Mouse (Mus musculus) MEL (cell line): ENCODE data around the gene Plcg2.

ENCODE experiments used
- BHLHE40 ChIP-seq: IDR thresholded peaks from 2 replicates; pipeline ENCODE4 v1.6.1; 2012; ENCODE audit warnings: low read depth, mild to moderate bottlenecking, inconsistent platforms, low read length, improper control_type of control experiment, borderline replicate concordance
- CTCF ChIP-seq, 3 experiments: IDR thresholded peaks in 2 of 3; conservative IDR thresholded peaks in 1 of 3; 2 replicates each; pipeline ENCODE4 v1.5.1; 2011 to 2012; ENCODE audit warnings: low read length in 3 of 3, low read depth in 2 of 3, mild to moderate bottlenecking in 2 of 3, improper control_type of control experiment in 1 of 3, inconsistent platforms in 1 of 3, mixed read lengths in 1 of 3, moderate library complexity in 1 of 3; ENCODE audit not compliant: control insufficient read depth in 1 of 3, insufficient read depth in 1 of 3, poor library complexity in 1 of 3, severe bottlenecking in 1 of 3
- EP300 ChIP-seq, 2 experiments: IDR thresholded peaks; 2 replicates each; pipeline ENCODE4 v1.6.1; 2011; ENCODE audit warnings: improper control_type of control experiment in 2 of 2, low read length in 2 of 2, low read depth in 1 of 2, mild to moderate bottlenecking in 1 of 2
- KAT2A ChIP-seq: conservative IDR thresholded peaks from 2 replicates; pipeline ENCODE4 v1.6.1; 2012; ENCODE audit warnings: low read depth, low read length, improper control_type of control experiment, inconsistent platforms
- POLR2A ChIP-seq, 2 experiments: IDR thresholded peaks; 2 replicates each; pipeline ENCODE4 v1.6.1; 2011 to 2012; ENCODE audit warnings: low read length in 2 of 2, mild to moderate bottlenecking in 2 of 2, control low read depth in 1 of 2, improper control_type of control experiment in 1 of 2, low read depth in 1 of 2, moderate library complexity in 1 of 2; ENCODE audit not compliant: control insufficient read depth in 1 of 2, insufficient read depth in 1 of 2, poor library complexity in 1 of 2
- RAD21 ChIP-seq: IDR thresholded peaks from 2 replicates; pipeline ENCODE4 v1.6.1; 2011; ENCODE audit warnings: mild to moderate bottlenecking, low read depth, low read length, improper control_type of control experiment
- TBP ChIP-seq: IDR thresholded peaks from 2 replicates; pipeline ENCODE4 v1.8.0; 2011; ENCODE audit warnings: low read depth, low read length, improper control_type of control experiment
- USF1 ChIP-seq: IDR thresholded peaks from 2 replicates; pipeline ENCODE4 v1.6.1; 2014; ENCODE audit warnings: low read depth, mild to moderate bottlenecking, inconsistent platforms, low read length, improper control_type of control experiment, moderate library complexity

DNA sequence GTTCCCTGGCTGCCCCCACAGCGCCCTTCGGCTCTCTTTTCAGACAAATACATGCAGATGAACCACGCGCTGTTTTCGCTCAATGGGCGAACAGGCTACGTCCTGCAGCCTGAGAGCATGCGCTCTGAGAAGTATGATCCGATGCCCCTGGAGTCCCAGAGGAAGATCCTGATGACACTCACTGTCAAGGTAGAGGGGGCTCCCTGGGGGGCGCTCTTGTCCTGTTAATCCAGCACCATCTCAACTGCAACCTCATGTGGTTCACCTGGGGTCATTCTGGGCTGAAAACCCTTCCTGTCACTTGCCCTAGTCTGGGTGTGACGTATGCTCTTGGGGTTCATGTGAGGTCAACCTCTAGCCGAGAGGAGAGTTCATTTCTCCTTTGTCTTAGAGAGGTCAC is 114.8 kb downstream of the Plcg2 start:
- TF ChIP-seq POLR2A (IDR thresholded peaks at IDR 0.05; ENCODE audit: control insufficient read depth in 1 of 2, insufficient read depth in 1 of 2, low read depth in 1 of 2, low read length in 2 of 2, poor library complexity in 1 of 2) (no peak), BHLHE40 (no peak), TBP (no peak), EP300 (IDR thresholded peaks at IDR 0.05; ENCODE audit: low read depth in 1 of 2, low read length in 2 of 2) (no peak), KAT2A (no peak), RAD21 (no peak), CTCF (IDR thresholded peaks at IDR 0.05 in 2 of 3, conservative IDR thresholded peaks at IDR 0.05 in 1 of 3; ENCODE audit: control insufficient read depth in 1 of 3, insufficient read depth in 1 of 3, low read depth in 2 of 3, low read length in 3 of 3, poor library complexity in 1 of 3, severe bottlenecking in 1 of 3) (no peak), USF1 (no peak)
